Mouse (Mus musculus) midbrain, postnatal 0 days (tissue): ENCODE measurements around the gene Otx1. TPM values are rescaled to one million over a fixed set of nuclear protein-coding genes. Genes with fewer than 3 reads are reported as not detected.
A peak's percentile ranks its signal among the peaks of the same experiment; 100 is the strongest.

Source experiments
- ATAC-seq: fragments of 200-750 bp; cut with Nextera tagmentation; 2 replicates; pipeline ENCODE4 v1.8.0; 2017; ENCODE audit warnings: moderate number of reproducible peaks, mild to moderate bottlenecking, moderate TSS enrichment, moderate library complexity; ENCODE audit not compliant: low FRiP score
- DNase-seq: peaks from one replicate; pipeline ENCODE4 v3.0.0-alpha.2; 2015; ENCODE audit warnings: low spot score
- H3K27ac ChIP-seq: fragments of 300-500 bp; sonication (generic); 2 replicates; pipeline ENCODE4 v1.5.1; 2014; ENCODE audit warnings: low read depth, mild to moderate bottlenecking, low read length, mixed read lengths
- H3K27me3 ChIP-seq: fragments of 300-500 bp; sonication (generic); 2 replicates; pipeline ENCODE4 v1.6.1; 2014; ENCODE audit warnings: low read length, control low read depth, mixed read lengths; ENCODE audit not compliant: insufficient read depth
- H3K36me3 ChIP-seq: fragments of 300-500 bp; sonication (generic); 2 replicates; pipeline ENCODE4 v1.6.1; 2014; ENCODE audit warnings: low read length, control low read depth, mixed read lengths; ENCODE audit not compliant: insufficient read depth
- H3K4me1 ChIP-seq: fragments of 300-500 bp; sonication (generic); 2 replicates; pipeline ENCODE4 v1.6.1; 2014; ENCODE audit warnings: mild to moderate bottlenecking, control low read depth, antibody characterized with exemption, low read length, mixed read lengths; ENCODE audit not compliant: insufficient read depth
- H3K4me2 ChIP-seq: fragments of 300-500 bp; sonication (generic); 2 replicates; pipeline ENCODE4 v1.6.1; 2014; ENCODE audit warnings: low read depth, mild to moderate bottlenecking, low read length, mixed read lengths; ENCODE audit not compliant: poor library complexity, severe bottlenecking
- H3K4me3 ChIP-seq: fragments of 300-500 bp; sonication (generic); 2 replicates; pipeline ENCODE4 v1.5.1; 2014; ENCODE audit warnings: low read depth, mild to moderate bottlenecking, low read length, moderate library complexity
- H3K9ac ChIP-seq: fragments of 300-500 bp; sonication (generic); replicated peaks from 2 replicates; pipeline ENCODE4 v1.6.1; 2014; ENCODE audit warnings: mild to moderate bottlenecking, low read length, moderate library complexity, mixed read lengths; ENCODE audit not compliant: poor library complexity, severe bottlenecking
- H3K9me3 ChIP-seq: fragments of 300-500 bp; sonication (generic); 2 replicates; pipeline ENCODE4 v1.6.1; 2016; ENCODE audit warnings: low read length, control low read depth
- CTCF ChIP-seq: IDR thresholded peaks from 2 replicates; pipeline ENCODE4 v1.5.1; 2016; ENCODE audit warnings: antibody characterized with exemption, mild to moderate bottlenecking
- WGBS: fragments of 180-500 bp; shearing (Covaris S2); extraction: QIAGEN DNeasy Blood & Tissue Kit; methylation state at CpG from one replicate; pipeline ENCODE4 v1.1.7; 2014; 5-methylcytosine and 5-hydroxymethylcytosine counted together
- polyA plus RNA-seq: library from polyadenylated mRNA; unstranded; fragments of >200 nt; fragmentation: Nextera tagmentation; extraction: Ambion mirVana; gene quantifications from 2 replicates; pipeline ENCODE4 v1.2.1, GENCODE M21; 2015
- total RNA-seq: library from RNA; depleted of rRNA; stranded (reverse); fragments of >200 nt; gene quantifications from 2 replicates; pipeline ENCODE4 v1.2.3, GENCODE M21; 2014

The Otx1 gene
- total and polyA plus RNA-seq, 2 experiments from 2014 or later: 5.5 to 7.6 TPM

DNA sequence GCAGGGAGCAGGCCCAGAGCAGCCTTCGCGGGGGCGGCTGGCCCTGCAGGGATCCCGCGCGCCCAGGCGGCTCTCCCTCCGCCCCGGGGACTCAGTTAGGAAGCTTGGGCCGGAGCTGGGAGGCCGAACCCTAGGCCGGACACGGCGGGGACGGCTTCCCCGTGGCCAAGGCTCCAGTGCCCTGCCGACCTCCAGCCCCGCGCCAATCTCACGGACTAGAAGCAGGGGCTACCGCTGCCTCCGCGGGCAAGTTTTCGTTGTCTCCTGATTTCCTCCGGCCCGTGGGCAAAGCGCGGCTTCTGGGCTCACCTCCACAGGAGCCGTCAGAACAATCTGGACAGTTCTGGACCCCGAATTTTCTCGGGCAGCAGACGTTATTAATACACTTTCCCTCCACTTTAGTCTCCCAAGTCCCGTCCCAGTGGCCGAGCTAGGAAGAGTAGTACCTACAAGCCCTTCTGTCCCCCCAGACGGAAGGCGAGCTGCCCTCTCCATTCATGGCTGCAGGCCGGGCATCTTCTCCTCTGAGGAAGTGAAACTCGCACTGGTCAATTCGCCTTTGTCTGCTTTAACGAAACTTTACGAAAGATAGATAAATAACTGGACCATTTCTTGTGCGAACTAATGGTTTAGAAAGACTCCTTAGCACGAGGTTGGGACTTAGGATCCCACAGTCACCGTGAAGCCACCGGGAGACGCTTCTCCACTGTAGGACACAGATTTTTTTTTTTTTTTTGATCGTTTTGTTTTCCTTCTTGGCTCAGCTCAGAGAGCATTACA lies 8.9 kb downstream of the Otx1 start:
- H3K27ac ChIP-seq: no peak overlapping the region; the same call in 1 of the 2 replicates
- TF ChIP-seq CTCF: no peak
- no peak overlapping the region for H3K9ac ChIP-seq
- DNase-seq (peak; percentile 30), ATAC-seq (no peak)
- H3K4me2 ChIP-seq: peak overlapping the region; percentile 36
- H3K9me3 ChIP-seq: no peaks in the 10 kb centered on the region
- H3K36me3 ChIP-seq: no peaks in the 10 kb centered on the region
- peaks cover 45% of the 10 kb centered on the region for H3K27me3 ChIP-seq
- no peaks in the 10 kb centered on the region for H3K4me1 ChIP-seq
- H3K4me3 ChIP-seq: peak overlapping the region; percentile 13; the same call in 1 of the 2 replicates
- WGBS: 8% methylated on average over 47 of the region's 47 CpGs

DNA sequence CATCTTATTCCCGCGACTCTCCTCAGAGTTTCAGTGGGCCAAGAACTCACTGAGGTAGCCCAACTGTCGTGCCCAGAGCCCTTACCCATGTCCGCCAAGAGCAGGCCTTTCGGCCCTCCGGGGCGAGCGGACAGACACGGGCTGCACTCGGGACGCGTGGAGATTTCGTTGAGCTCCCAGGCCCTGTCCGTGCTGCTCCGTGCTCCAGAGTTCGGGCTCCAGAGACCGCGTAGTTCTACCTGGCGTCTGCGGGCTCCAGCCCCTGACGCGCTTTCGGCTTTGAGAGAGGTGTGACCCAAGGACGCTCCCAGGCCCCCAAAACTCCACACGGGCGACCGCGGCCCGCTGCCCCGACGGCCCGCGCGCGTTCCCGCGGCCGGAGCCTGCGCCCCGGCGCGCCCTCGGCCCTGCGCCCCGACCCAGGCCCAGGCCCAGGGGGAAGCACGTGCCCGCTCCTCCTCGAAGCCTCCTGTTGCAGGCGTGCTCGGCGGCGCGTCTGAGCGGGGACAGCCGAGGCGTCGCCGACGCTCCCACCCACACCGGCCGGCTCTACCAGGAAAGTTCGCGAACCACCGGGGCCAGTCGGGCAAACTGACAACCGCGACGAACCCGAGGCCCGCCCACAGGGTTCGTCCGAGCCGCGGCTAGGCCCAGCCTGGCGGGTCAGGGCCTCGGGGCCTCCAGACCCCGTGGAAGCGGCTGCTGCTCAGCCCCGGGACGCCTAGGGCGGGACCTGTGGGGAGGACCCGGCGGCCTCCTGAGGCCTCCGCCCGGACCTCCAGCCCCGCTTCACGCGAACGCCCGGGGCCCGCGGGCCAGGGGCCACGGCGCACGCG lies 9.7 kb downstream of the Otx1 start:
- Histone ChIP-seq H3K4me1 (no peaks in the 10 kb centered on the region), H3K9ac (no peak overlapping the region; the same call in 1 of the 2 replicates), H3K9me3 (no peaks in the 10 kb centered on the region), H3K27me3 (peaks cover 38% of the 10 kb centered on the region), H3K27ac (no peak overlapping the region; the same call in 1 of the 2 replicates), H3K4me3 (peak overlapping the region; percentile 13; the same call in 1 of the 2 replicates), H3K36me3 (no peaks in the 10 kb centered on the region), H3K4me2 (peak overlapping the region; percentile 36)
- DNase-seq (no peak), ATAC-seq (peak; percentile 12; the same call in 1 of the 2 replicates)
- no peak for TF ChIP-seq CTCF
- 5% methylated on average over 90 of the region's 96 CpGs for WGBS

DNA sequence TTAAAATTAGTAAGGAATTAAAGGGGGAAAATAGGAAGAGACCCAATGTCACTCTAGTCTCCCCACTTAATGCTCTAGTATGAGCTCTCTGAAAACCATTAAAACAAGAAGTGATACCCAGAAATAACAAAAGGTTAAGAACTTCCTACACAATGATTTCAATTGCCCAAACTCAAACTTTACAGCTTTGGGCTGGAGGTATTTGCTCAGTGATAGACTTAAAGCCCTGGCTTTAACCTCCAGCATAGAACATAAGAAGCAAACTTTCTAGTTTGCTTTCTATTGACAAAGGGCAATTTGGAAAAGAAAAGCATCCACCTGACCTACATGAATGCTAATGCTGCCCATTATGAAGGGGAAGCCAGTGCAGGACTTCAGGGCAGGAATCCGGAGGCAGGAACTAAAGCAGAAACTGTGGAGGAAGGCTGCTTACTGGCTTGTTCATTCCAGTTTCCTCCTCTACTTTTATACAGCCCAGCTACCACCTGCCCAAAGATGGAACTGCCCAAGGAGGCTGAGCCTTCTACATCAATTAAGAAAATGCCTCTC lies 14.2 kb downstream of the Otx1 start:
- no peak for TF ChIP-seq CTCF
- Histone ChIP-seq H3K27me3 (peaks cover 25% of the 10 kb centered on the region), H3K27ac (no peak overlapping the region), H3K4me2 (no peak overlapping the region), H3K9me3 (no peaks in the 10 kb centered on the region), H3K4me1 (no peaks in the 10 kb centered on the region), H3K36me3 (no peaks in the 10 kb centered on the region), H3K4me3 (no peak overlapping the region), H3K9ac (no peak overlapping the region)
- DNase-seq (no peak), ATAC-seq (no peak)
- WGBS: 97% methylated on average over 1 of the region's 1 CpGs

DNA sequence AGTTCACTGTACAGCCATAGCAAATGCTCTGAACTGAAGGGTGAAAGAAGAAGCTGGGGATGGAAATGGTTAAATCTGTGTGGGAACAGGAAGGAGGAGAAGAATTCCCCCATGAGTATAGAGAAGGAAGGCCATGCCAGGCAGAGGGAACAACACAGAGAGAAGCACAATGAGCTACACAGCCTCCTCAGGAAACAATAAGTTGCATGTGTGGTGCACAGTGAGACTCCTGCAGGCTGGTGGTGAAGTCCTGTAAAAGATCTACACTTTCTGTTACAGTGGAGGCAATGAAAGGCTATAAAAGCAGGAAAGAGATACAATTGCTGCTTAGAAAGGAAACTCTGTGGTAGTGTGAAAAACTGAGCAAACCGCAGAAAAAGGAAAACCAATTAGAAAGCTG lies 17.6 kb downstream of the Otx1 start:
- Histone ChIP-seq H3K9me3 (no peaks in the 10 kb centered on the region), H3K4me2 (no peak overlapping the region), H3K27me3 (peaks cover 9% of the 10 kb centered on the region; the same call in 1 of the 2 replicates), H3K36me3 (no peaks in the 10 kb centered on the region), H3K4me3 (no peak overlapping the region), H3K27ac (no peak overlapping the region), H3K4me1 (no peaks in the 10 kb centered on the region), H3K9ac (no peak overlapping the region)
- ATAC-seq (no peak), DNase-seq (no peak)
- no peak for TF ChIP-seq CTCF
- WGBS: 52% methylated on average over 1 of the region's 1 CpGs

DNA sequence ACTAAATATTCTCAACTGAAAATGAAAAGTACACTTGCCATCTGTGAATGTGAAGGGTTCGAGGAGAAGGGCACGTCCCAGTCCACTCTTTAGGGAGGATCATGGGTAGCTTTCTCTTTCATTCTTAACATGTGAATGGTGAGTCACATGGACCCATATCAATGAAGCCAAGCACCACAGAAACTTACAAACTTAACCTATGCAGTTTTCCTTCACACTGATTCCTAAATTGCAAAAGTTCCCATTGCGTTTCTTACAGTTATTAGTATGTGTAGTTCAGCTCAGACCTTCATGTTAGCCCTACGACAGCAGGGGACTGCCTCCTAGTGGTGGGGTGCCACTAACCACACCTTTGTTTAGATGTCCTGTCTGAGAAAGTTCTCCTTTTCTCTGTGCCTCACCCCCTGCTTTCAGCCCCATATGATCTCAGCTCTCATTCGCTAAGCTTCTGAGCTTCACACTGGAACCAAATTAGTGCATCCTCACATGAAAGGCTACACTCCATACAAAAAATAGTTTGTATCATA lies 28.6 kb downstream of the Otx1 start:
- peak; percentile 9; the same call in 1 of the 2 replicates for TF ChIP-seq CTCF
- WGBS: 84% methylated on average over 5 of the region's 5 CpGs
- no peak for DNase-seq
- H3K4me2 ChIP-seq: no peak overlapping the region
- no peaks in the 10 kb centered on the region for H3K27me3 ChIP-seq
- no peak overlapping the region for H3K27ac ChIP-seq
- H3K36me3 ChIP-seq: no peaks in the 10 kb centered on the region
- no peaks in the 10 kb centered on the region for H3K4me1 ChIP-seq
- H3K4me3 ChIP-seq: no peak overlapping the region
- no peak for ATAC-seq
- H3K9me3 ChIP-seq: no peaks in the 10 kb centered on the region
- H3K9ac ChIP-seq: no peak overlapping the region
